Mouse (Mus musculus): ENCODE data around the gene Catsper4.
"Not testable (repeated sequence)": the region's sequence is repeated elsewhere in the genome, so short reads cannot be mapped to it uniquely, and the experiment has no call there.

Catsper4 gene

GRCm38 (mm10) chr4:134227194-134227593, at the start of gene Catsper4:
TSS of gene Catsper4 (minus strand) at chr4:134227383.
- no peak for DNase-seq (ENCODE audit: low spot score in 2 of 2)

GRCm38 (mm10) chr4:134273417-134274345, 46.5 kb upstream of the Catsper4 start:
- DNase-seq (ENCODE audit: low spot score in 2 of 2) = no peak

GRCm38 (mm10) chr4:134272731-134273416, 45.7 kb upstream of the Catsper4 start:
- no peak for DNase-seq (ENCODE audit: low spot score in 2 of 2)

DNA sequence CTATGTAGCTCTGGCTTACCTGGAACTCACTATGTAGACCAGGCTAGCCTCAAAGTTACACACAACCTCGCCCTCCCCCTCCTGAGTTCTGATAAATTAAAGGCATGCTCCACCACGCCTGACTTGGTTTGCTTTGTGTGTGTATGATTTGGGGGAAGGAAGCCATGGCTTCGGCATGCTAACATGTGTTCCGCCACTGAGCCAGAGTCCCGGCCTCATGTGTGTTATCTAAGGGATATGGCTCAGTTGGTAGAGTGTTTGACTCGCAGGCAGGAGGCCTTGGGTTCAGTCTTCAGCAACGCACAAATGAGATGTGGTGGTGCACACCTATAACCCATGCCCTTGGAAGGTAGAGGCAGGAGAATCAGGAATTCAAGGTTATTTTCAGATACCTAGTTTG, 44.8 kb upstream of the Catsper4 start:
- DNase-seq (ENCODE audit: low spot score in 2 of 2) = no peak

DNA sequence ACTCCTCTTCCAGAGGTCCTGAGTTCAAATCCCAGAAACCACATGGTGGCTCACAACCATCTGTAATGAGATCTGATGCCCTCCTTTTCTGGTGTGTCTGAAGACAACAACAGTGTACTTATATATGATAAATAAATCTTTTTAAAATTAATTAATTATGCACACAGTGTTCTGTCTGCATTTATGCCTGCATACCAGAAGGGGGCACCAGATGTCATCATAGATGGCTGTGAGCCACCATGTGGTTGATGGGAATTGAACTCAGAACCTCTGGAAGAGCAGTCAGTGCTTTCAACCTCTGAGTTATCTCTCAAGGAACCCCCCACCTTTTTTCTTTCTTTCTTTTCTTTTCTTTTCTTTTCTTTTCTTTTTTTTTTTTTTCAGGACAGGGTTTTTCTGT, 42.4 kb upstream of the Catsper4 start:
- not testable (repeated sequence) for DNase-seq (ENCODE audit: low spot score in 2 of 2)

DNA sequence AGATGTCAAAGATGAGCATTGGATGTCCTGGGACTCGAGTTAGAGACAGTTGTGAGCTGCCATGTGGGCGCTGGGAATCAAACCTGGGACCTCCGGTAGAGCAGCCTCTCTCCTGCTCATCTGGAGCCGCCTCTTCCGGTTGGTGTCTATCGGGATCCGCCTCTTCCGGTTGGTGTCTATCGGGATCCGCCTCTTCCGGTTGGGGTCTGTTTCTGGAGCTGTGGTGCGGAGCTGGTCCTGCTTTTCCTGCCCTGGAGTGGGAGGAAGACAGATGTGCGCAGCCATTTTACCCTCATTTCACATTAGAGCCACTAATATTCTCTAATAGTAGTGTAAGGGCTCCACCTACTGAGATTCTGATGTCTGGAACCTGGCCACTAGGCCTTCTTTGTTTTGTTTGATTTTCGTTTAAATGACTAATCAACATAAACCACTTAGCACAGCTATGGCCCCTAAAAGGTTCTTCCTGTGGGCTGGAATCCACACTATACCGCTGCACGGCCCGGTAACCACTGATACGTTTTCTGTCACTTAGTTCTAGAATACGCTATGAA, 41.0 kb upstream of the Catsper4 start:
- DNase-seq (ENCODE audit: low spot score in 2 of 2) = no peak

DNA sequence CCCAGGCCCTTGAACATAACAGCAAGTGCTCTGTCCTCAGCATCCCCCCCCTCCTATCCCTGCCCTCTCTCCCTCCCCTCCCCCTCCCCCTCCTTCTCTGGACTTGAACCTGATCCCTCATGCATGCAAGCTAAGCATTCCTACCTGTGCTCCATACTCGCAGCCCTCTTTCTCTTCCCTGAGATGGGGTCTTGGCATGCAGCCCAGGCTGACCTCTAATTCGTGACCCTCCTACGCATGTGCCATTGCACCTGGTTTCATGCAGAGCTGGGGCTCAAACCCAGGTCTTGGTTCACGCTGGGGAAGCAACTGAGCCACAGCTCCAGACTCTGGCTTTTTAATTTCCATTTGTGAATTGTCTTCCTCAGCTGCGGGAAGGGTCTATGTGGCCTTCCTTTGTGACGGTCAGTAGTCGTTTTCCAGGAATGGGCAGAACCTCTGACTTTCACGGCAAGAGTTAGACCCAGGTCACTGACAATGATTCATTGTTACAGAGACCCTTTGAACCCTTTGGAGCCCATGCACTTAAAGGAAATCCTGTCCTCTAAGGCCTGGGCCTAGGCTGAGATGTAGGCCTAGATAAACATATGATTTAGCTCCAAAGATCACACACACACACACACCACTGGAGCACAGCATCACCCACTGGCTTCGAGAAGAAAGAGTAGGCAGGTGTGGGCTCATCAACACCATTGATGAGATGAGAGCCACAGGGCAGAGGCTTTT, 38.8 kb upstream of the Catsper4 start:
- DNase-seq (ENCODE audit: low spot score in 2 of 2) = no peak

GRCm38 (mm10) chr4:134263191-134263590, 36.0 kb upstream of the Catsper4 start:
- DNase-seq (ENCODE audit: low spot score in 2 of 2) = peak in 1 of 2 experiments; percentile 59

DNA sequence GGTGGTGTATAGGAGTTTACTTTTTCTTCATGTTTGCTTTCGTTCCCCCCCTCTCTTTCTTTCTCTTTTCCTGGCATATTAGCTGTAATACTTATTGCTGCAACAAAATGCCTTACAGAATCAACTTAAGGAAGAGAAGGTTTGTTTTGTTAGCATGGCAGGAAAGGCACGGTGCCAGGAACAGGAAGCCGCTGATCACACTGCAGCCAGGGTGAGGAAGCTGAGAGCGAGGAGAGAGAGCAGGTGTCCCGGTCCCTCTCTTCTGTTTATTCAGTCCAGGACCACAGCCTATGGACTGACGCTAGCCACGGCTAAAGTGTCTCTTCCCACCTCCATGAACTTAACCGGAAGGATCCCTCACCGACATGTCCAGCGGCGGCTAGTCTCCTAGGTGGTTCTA, 31.2 kb upstream of the Catsper4 start:
- no peak for DNase-seq (ENCODE audit: low spot score in 2 of 2)

DNA sequence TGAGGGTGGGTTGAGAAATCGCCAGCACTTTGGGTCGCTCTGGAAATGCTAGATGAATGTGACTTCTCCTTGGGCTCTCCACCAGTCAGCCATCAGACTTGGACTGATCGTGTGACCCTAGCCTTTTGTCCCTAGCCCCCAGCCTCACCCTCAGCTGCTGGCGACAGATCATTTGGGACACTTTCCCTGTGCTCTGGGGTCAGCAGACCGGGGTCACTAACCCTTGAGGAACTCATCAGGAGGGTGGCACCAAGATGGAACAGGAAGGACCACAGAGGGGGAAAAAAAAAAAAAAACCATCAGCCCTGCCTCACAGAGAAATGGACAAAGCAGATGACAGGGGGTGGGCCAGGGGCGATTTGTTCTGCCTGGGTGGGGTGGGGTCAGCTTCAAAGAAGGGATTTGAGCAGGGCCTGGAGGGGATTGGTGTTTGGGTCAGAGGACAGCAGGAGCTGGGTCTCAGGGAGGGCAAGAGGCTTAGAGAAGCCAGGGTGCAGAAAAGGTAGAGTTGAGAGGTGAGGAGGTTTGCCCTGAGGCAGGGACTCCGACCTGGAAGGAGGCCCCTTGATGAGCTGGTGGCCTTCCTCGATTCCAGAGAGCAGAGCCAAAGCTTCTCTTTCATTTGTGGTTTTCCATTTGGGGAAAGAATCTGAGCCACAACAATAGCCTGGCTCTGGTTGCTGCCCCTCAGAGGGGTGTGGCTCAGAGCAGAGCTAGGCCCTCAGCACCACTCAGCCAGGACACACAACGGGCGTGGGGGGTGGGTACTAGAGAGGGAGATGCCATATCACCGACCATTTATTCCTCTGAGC, 30.2 kb upstream of the Catsper4 start:
- DNase-seq (ENCODE audit: low spot score in 2 of 2) = no peak

GRCm38 (mm10) chr4:134256407-134257197, 29.4 kb upstream of the Catsper4 start:
- DNase-seq (ENCODE audit: low spot score in 2 of 2) = no peak

DNA sequence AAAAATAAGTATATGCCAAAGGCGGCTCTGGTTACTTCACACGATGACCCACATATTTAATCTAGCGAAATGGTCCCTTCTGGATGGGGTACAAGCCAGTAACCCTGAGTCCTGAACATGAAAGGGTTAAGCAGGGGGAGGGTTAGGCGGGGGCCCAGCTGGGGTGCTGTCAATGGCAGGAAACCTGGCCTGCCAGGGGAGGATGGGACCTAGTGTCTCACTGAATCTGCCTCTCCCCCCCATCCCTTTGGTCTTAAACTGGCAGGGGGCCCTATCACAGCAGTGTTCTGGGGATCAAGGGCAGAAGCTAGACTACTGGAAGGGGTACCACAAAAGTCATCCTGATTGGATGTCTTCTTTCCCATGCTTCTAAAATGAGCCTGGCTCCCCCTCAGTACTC, 28.7 kb upstream of the Catsper4 start:
- no peak for DNase-seq (ENCODE audit: low spot score in 2 of 2)

DNA sequence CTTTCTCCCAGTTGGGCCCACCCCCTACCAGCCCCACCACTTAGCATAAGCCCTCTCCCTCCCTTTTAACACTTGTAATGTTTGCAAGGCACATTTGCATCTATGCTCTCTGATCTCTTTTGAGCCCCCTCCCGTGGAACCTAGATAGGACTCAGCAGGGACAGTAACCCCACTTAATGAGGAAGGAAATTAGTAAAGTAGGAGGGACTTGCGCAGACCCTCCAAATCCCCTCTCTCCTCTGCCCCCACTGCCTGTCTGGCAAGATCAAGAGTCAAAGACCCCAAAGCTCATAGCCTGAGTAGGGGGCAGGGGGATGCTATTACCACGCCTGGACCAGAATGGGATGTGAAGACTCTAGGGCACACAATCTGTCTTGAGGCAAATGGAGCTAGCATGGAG, 27.7 kb upstream of the Catsper4 start:
- DNase-seq (ENCODE audit: low spot score in 2 of 2) = no peak

DNA sequence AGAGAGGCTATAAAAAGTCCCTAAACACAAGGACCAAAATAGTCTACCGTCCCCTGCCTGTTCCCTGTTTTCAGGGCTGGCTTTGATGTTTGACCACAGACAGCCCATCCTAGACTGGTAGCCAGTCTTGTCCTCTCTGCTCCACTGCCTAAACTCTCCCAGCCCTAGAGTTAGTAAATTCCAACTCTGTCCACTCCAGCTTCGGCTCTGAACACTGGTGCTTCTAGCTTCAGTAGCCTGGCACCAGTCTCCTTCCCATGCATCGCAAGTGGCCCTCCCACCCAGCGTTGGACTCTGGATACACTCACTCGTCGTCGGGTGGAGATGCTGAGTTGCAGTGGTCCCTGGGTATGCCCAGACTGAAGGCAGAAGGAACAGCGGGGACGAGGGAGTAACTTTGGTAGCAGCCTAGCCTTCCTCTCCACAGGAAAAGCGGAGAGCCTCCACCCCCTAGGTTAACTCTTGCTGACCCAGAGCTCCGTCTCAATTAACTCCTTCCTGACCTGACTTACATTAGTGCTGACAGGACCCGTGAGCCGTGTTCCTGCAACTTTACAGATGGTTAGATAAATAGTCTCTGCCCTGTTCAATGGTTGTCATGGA, 26.6 kb upstream of the Catsper4 start, which contains the start of gene Grrp1:
Gene Grrp1, minus strand, starts transcription at position 385 of the 603 bp plus-strand sequence.
- no peak for DNase-seq (ENCODE audit: low spot score in 2 of 2)

DNA sequence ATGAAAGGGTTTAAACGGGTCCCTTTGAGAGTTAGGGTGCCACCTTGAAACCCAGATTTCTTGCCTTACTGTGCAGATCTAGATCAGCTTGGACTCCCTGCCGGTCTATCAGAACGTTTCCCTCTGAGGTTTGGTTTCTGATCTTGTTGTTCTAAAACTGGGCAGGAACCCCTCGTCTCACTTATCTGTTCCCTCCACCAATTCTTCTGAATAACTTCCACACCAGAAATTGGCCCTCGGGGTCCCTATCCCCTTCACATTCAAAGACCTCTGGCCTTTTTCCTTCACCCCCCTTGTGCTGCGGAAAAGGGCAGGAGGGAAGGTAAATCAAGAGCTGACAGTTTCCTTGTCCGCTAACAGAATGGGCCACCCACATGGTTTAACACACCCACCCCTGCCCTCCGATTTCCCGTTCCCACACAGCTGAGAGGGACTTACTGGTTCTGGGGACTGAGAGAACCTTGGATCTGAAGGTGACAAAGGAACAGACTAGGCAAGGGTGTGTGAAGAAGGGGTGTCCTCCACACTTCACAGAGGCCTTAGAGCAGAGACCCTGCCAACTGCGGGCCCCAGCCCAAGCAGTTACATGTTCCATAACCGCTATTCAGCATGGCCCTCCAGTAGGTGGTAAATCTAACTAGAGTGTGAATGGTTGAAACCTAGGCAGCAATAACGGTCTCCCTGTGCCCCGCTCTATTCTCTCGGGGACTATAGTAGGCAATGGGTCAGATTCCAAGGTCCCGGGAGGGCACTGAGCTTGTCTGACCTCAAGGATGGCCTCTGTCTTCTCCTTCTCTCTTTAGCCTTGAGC, 25.9 kb upstream of the Catsper4 start:
- DNase-seq (ENCODE audit: low spot score in 2 of 2) = no peak

DNA sequence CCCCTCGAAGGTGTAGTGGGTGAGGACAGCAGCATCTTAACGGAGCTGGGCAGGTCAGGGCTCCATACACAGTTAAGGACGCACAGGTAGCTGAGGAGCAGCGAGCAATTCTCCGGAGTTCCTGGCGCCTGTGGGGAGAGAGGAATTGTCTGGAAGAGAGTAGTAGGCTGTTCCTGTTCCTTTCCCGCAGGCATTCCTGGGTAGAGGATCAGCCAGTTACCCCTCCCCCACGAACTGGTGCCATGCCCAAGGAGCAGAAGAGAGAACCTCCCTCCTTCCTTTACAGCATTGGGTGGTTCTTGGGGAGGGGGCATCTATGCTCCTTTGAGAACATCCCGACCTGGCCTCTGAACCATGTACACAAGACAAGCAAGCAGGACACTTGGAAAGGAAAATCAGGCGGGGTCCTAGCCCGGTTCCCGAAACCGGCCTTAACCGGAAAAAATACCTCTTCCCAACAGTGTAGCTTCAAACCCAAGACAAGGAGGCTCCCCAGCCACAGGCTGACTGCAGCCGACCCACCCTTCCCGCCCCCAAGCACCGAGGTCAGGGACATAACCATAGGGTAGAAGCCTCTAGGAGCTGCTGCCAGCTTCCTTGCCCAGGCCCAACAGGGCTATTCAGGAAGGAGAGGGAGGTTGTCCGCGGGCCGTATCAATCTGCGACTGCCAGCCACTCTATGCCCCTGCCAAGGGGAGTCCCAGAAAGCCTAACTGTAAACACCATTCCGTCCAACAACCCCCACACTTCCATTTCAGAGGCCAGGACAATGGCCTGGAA, 25.1 kb upstream of the Catsper4 start:
- DNase-seq (ENCODE audit: low spot score in 2 of 2) = no peak

DNA sequence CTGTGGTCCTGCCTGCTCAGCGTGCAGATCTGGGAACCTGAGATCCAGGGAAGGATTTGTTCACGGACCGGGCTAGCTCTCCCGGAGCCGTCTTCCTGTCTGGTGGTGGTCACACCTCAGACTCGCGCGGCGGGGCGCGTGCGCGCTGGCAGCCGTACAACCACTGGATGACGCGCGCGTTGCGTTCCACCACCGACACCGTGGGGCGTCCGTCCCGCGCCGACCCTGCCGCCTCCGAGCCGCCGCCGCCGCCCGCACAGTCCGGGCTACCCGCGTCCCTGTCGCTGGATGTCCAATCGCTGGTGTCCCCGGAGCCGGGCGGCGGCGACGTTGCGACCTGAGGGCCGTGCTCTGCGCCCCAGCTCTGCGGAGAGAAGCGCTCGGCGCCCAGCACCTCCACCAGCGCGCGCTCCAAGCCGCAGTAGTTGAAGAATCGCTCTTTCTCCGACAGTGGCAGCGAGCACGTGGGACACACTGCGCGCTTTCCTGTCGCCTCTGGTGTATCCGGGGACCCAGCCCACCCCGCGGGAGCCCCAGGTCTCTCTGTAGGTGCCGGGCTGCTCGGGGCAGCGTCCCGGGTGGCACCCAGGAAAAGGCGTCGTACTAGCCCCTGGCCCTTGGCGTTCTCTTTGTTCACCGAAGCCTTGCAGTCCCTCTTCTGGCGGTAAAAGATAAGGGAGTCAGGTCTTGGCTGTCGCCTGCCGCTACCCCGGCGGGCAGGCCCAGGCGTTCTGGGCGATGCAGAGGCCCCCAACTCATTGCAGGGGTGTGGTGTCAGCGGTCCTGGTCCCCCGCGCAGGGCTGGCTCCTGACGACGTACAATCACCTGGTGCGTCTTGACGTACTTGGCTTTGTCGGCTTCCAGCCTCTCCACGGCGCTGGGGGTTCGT, 24.3 kb upstream of the Catsper4 start:
- DNase-seq (ENCODE audit: low spot score in 2 of 2) = no peak
